Mouse (Mus musculus): ENCODE measurements at regions not wholly inside any gene's neighbourhood (a gene's known extent, or its start where the extent isn't known, plus 50 kb on each side); places are given as distances from the start of the nearest gene placed in this dataset.
A peak's percentile ranks its signal among the peaks of the same experiment; 100 is the strongest.
"Not testable (repeated sequence)": the region's sequence is repeated elsewhere in the genome, so short reads cannot be mapped to it uniquely, and the experiment has no call there.

DNA sequence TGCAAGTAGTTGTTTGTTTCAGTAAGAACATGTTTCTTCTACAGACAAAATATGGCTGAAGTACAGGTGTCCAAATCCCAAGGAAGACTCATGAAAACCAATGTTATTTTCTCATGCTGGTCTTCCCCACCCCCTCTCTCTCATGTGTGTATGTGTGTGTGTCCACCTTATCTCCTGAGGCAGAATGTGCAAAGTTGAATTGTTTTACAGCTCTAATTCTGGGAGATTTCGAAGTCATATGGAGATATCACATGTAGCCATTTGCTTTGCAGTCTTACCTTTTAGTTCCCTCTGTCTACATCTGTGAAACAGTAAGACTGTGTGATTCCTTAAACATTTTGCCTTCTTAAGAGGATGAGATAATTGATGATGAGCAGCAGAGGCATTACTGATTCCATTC is 582.8 kb downstream of the Anxa1 start:
- H3K36me3 ChIP-seq (ENCODE audit: control insufficient read depth, insufficient read depth, low read length), result no peaks in the 10 kb centered on the region
- no peaks in the 10 kb centered on the region for H3K27me3 ChIP-seq (ENCODE audit: control insufficient read depth, insufficient read depth, low read length)
- no peak overlapping the region for H3K27ac ChIP-seq (ENCODE audit: low read depth, low read length)
- 81% methylated on average over 1 of the region's 1 CpGs for WGBS
- no peak overlapping the region for H3K4me3 ChIP-seq (ENCODE audit: low read depth, low read length)
- DNase-seq (ENCODE audit: low spot score) (no peak), ATAC-seq (ENCODE audit: low FRiP score) (no peak)
- no peaks in the 10 kb centered on the region for H3K9me3 ChIP-seq (ENCODE audit: control insufficient read depth, low read length)
- no peaks in the 10 kb centered on the region for H3K4me1 ChIP-seq (replicated peaks; ENCODE audit: control insufficient read depth, insufficient read depth, low read length)
- no peak overlapping the region for H3K9ac ChIP-seq (ENCODE audit: low read depth, low read length)
- no peak overlapping the region for H3K4me2 ChIP-seq (replicated peaks; ENCODE audit: low read depth, low read length)

- Histone ChIP-seq H3K27me3 (ENCODE audit: control insufficient read depth, insufficient read depth, low read length) (no peaks in the 10 kb centered on the region), H3K4me2 (replicated peaks; ENCODE audit: low read depth, low read length) (no peak overlapping the region), H3K27ac (ENCODE audit: low read depth, low read length) (no peak overlapping the region), H3K4me3 (ENCODE audit: low read depth, low read length) (no peak overlapping the region), H3K9ac (ENCODE audit: low read depth, low read length) (no peak overlapping the region), H3K4me1 (replicated peaks; ENCODE audit: control insufficient read depth, insufficient read depth, low read length) (no peaks in the 10 kb centered on the region), H3K36me3 (ENCODE audit: control insufficient read depth, insufficient read depth, low read length) (no peaks in the 10 kb centered on the region), H3K9me3 (ENCODE audit: control insufficient read depth, low read length) (no peaks in the 10 kb centered on the region)
- WGBS, result 76% methylated on average over 2 of the region's 2 CpGs
- no peak for ATAC-seq (ENCODE audit: low FRiP score)
- no peak for DNase-seq (ENCODE audit: low spot score)
Observed at GRCm38 (mm10) chr19:19793835-19794234, 596.9 kb downstream of the Anxa1 start.

DNA sequence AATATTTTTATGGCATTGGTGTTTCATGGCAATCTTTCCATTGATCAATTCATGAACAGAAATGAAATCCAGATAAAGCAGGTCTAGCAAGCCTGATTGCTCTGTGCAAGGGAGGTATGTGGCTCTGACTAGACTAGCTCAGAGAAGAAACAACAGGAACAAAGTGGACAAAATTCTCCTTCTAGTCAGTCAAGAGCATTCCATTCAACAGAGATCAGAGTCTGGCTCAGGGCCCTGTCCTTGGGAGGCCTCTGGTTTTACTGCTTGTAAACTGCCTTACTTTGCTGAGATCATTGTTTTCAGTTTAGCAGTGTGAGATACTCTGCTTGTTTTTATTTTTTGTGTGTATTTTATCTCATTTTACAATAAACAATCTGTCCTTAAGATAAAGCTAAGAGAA is 607.2 kb downstream of the Anxa1 start:
- H3K27ac ChIP-seq (ENCODE audit: low read depth, low read length), result no peak overlapping the region
- no peak overlapping the region for H3K4me3 ChIP-seq (ENCODE audit: low read depth, low read length)
- no peaks in the 10 kb centered on the region for H3K27me3 ChIP-seq (ENCODE audit: control insufficient read depth, insufficient read depth, low read length)
- H3K9ac ChIP-seq (ENCODE audit: low read depth, low read length), result no peak overlapping the region
- H3K36me3 ChIP-seq (ENCODE audit: control insufficient read depth, insufficient read depth, low read length), result no peaks in the 10 kb centered on the region
- DNase-seq (ENCODE audit: low spot score) (no peak), ATAC-seq (ENCODE audit: low FRiP score) (no peak)
- no peaks in the 10 kb centered on the region for H3K4me1 ChIP-seq (replicated peaks; ENCODE audit: control insufficient read depth, insufficient read depth, low read length)
- no peak overlapping the region for H3K4me2 ChIP-seq (replicated peaks; ENCODE audit: low read depth, low read length)
- no peaks in the 10 kb centered on the region for H3K9me3 ChIP-seq (ENCODE audit: control insufficient read depth, low read length)

DNA sequence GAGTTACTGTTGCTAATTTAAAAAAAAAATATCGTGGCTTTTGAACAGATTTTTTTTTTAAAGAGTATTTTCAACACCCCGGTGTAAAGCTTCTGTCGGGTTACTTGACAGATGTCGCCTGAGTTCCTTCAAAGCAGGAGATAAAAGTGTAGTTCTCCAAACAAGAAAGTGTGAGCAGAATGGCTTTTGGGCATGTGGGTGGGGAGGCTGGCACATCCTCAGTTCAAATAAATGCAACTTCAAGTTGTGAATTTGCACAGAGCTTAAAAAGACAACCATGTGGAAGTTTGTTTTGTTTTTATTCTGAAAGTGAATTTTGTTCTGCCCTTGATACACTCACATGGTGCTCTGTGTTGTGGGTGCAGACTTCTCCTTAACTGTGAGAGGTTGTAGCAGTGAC is 612.9 kb downstream of the Anxa1 start:
- Histone ChIP-seq H3K36me3 (ENCODE audit: control insufficient read depth, insufficient read depth, low read length) (no peaks in the 10 kb centered on the region), H3K4me2 (replicated peaks; ENCODE audit: low read depth, low read length) (no peak overlapping the region), H3K27me3 (ENCODE audit: control insufficient read depth, insufficient read depth, low read length) (no peaks in the 10 kb centered on the region), H3K9me3 (ENCODE audit: control insufficient read depth, low read length) (no peaks in the 10 kb centered on the region), H3K4me3 (ENCODE audit: low read depth, low read length) (no peak overlapping the region), H3K9ac (ENCODE audit: low read depth, low read length) (no peak overlapping the region), H3K27ac (ENCODE audit: low read depth, low read length) (no peak overlapping the region), H3K4me1 (replicated peaks; ENCODE audit: control insufficient read depth, insufficient read depth, low read length) (no peaks in the 10 kb centered on the region)
- no peak for ATAC-seq (ENCODE audit: low FRiP score)
- DNase-seq (ENCODE audit: low spot score), result no peak
- 72% methylated on average over 4 of the region's 4 CpGs for WGBS

GRCm38 (mm10) chr19:19770990-19771389 is 619.8 kb downstream of the Anxa1 start:
- DNase-seq (ENCODE audit: low spot score) (no peak), ATAC-seq (ENCODE audit: low FRiP score) (no peak)
- Histone ChIP-seq H3K4me3 (ENCODE audit: low read depth, low read length) (no peak overlapping the region), H3K4me1 (replicated peaks; ENCODE audit: control insufficient read depth, insufficient read depth, low read length) (no peaks in the 10 kb centered on the region), H3K9ac (ENCODE audit: low read depth, low read length) (no peak overlapping the region), H3K36me3 (ENCODE audit: control insufficient read depth, insufficient read depth, low read length) (no peaks in the 10 kb centered on the region), H3K9me3 (ENCODE audit: control insufficient read depth, low read length) (no peaks in the 10 kb centered on the region), H3K27ac (ENCODE audit: low read depth, low read length) (no peak overlapping the region), H3K4me2 (replicated peaks; ENCODE audit: low read depth, low read length) (no peak overlapping the region), H3K27me3 (ENCODE audit: control insufficient read depth, insufficient read depth, low read length) (no peaks in the 10 kb centered on the region)
- WGBS, result 49% methylated on average over 1 of the region's 1 CpGs

GRCm38 (mm10) chr19:19750069-19750599 is 639.1 kb upstream of the Rorb start:
- WGBS, result 93% methylated on average over 3 of the region's 3 CpGs
- not testable (repeated sequence) for H3K36me3 ChIP-seq (ENCODE audit: control insufficient read depth, insufficient read depth, low read length); DNase-seq (ENCODE audit: low spot score); H3K4me2 ChIP-seq (replicated peaks; ENCODE audit: low read depth, low read length); H3K9me3 ChIP-seq (ENCODE audit: control insufficient read depth, low read length); H3K4me1 ChIP-seq (replicated peaks; ENCODE audit: control insufficient read depth, insufficient read depth, low read length); ATAC-seq (ENCODE audit: low FRiP score); H3K27ac ChIP-seq (ENCODE audit: low read depth, low read length); H3K9ac ChIP-seq (ENCODE audit: low read depth, low read length); H3K4me3 ChIP-seq (ENCODE audit: low read depth, low read length); H3K27me3 ChIP-seq (ENCODE audit: control insufficient read depth, insufficient read depth, low read length)

DNA sequence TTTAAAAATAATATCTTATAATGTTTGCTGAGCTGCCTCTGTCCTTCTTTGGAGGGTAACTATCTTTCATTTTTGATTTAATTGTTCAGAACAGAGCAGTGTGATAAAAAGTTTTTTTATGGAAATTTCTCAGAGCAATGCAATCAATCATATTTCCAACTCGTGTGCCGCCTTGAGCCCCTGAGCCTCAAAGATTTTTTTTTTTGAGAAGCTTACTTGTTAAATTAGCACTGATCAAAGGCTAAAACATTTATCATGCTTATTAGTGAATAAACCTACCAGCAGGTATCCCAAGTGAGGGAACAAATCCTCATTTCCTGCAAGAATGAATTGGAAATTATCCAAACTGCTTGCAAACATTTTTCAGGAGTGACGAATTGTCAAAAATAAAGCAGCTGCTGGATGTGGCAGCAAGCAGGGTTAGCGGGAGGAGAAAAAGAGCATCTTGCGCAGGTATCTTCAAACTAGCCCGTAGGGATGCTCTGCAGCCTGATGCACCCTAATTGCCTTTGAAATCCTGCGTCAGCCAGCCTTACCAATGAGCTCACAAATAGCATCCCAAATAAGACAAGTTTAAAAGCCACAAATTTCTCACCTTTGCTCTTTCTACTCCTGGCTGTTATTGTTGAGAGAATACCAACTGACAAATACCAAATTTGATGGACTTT is 637.0 kb upstream of the Rorb start:
- no peak for DNase-seq (ENCODE audit: low spot score)
- Histone ChIP-seq H3K4me3 (ENCODE audit: low read depth, low read length) (no peak overlapping the region), H3K4me1 (replicated peaks; ENCODE audit: control insufficient read depth, insufficient read depth, low read length) (no peaks in the 10 kb centered on the region), H3K27me3 (ENCODE audit: control insufficient read depth, insufficient read depth, low read length) (no peaks in the 10 kb centered on the region), H3K4me2 (replicated peaks; ENCODE audit: low read depth, low read length) (no peak overlapping the region), H3K36me3 (ENCODE audit: control insufficient read depth, insufficient read depth, low read length) (no peaks in the 10 kb centered on the region), H3K9me3 (ENCODE audit: control insufficient read depth, low read length) (no peaks in the 10 kb centered on the region), H3K27ac (ENCODE audit: low read depth, low read length) (no peak overlapping the region), H3K9ac (ENCODE audit: low read depth, low read length) (no peak overlapping the region)
- 78% methylated on average over 7 of the region's 7 CpGs for WGBS
- ATAC-seq (ENCODE audit: low FRiP score), result no peak

GRCm38 (mm10) chr19:19719939-19720338 is 608.9 kb upstream of the Rorb start:
- Histone ChIP-seq H3K9me3 (ENCODE audit: control insufficient read depth, low read length) (no peaks in the 10 kb centered on the region), H3K4me3 (ENCODE audit: low read depth, low read length) (no peak overlapping the region), H3K36me3 (ENCODE audit: control insufficient read depth, insufficient read depth, low read length) (no peaks in the 10 kb centered on the region), H3K4me1 (replicated peaks; ENCODE audit: control insufficient read depth, insufficient read depth, low read length) (no peaks in the 10 kb centered on the region), H3K9ac (ENCODE audit: low read depth, low read length) (no peak overlapping the region), H3K27me3 (ENCODE audit: control insufficient read depth, insufficient read depth, low read length) (no peaks in the 10 kb centered on the region), H3K27ac (ENCODE audit: low read depth, low read length) (no peak overlapping the region), H3K4me2 (replicated peaks; ENCODE audit: low read depth, low read length) (no peak overlapping the region)
- ATAC-seq (ENCODE audit: low FRiP score) (peak; percentile 57), DNase-seq (ENCODE audit: low spot score) (peak; percentile 7)
- WGBS, result 59% methylated on average over 4 of the region's 4 CpGs
